Mouse (Mus musculus): ENCODE results near the gene Tppp2.
A peak's percentile ranks its signal among the peaks of the same experiment; 100 is the strongest.

The Tppp2 gene

GRCm38 (mm10) chr14:51918125-51918524, at the start of gene Tppp2:
Gene Tppp2 (plus strand): TSS chr14:51918425.
- no peak for DNase-seq (ENCODE audit: low spot score in 2 of 2)

- no peak for DNase-seq (ENCODE audit: low spot score in 2 of 2)
Measured at GRCm38 (mm10) chr14:51870756-51871155, 47.5 kb upstream of the Tppp2 start.

- DNase-seq (ENCODE audit: low spot score in 2 of 2): no peak
Measured at GRCm38 (mm10) chr14:51871741-51872140, 46.5 kb upstream of the Tppp2 start.

- DNase-seq (ENCODE audit: low spot score in 2 of 2): no peak
Measured at GRCm38 (mm10) chr14:51877517-51877916, 40.7 kb upstream of the Tppp2 start.

DNA sequence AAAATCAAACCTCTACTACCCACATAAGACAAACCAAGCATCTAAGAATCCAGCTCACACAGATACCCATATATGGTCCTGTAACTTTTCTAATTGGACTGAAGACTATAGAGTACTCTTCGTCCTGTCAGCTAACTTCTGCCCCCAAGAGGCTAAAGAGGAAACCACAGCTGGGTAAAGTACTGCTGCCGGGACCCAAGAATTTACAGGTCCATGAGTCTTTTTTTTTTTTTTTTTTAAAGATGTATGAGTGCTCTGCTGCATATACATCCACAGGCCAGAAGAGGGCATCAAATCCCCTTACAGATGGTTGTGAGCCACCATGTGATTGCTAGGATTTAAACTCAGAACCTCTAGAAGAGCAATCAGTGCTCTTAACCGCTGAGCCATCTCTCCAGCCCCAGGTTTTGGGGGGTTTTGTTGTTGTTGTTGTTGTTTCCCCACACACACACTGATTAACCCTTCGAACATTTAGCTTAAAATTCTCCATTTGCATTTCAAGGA, 34.6 kb upstream of the Tppp2 start:
- peak in 1 of 2 experiments; percentile 66 for DNase-seq (ENCODE audit: low spot score in 2 of 2)

- no peak for DNase-seq (ENCODE audit: low spot score in 2 of 2)
Measured at GRCm38 (mm10) chr14:51884031-51884544, 34.1 kb upstream of the Tppp2 start.

DNA sequence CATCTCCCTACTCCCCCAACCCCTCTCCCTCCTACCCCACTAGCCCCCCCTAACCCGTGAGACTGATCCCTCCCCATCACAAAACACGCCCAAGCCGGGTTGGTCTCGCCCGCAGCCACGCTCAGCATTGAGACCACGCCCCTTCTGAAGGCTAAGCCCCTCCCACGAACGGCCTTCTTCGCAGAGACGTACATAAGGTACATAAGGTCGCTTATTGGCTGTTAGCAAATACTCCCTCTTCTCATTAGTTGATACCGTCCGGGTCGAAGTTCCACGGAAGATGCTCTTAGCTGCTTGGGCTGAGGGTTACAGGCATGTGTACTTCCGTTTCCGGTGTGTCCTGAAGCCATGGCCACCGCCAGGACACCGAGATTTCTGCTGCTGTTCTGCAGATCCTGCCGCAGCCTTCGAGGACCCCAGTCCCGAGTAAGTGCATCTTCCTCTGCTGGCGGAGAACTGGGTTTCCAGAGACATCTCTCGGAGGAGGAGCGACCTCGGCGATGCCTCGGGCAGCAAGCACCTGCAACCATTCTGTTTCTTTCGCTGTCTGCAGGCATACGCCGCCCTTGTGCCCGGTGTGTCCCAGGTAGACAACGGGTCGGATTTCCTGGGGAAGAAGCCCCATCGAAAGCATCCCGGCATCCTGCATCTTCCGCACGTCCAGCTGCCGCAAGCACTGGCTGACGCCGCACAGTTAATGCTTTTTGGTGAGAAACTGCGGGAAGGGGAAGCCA, 33.5 kb upstream of the Tppp2 start, which contains the start of gene Mettl17:
Gene Mettl17 (plus strand): TSS at position 245 of the 734 bp plus-strand sequence.
- DNase-seq (ENCODE audit: low spot score in 2 of 2): peak; percentile 82 to 93

GRCm38 (mm10) chr14:51886051-51886450, 32.2 kb upstream of the Tppp2 start:
- no peak for DNase-seq (ENCODE audit: low spot score in 2 of 2)

DNA sequence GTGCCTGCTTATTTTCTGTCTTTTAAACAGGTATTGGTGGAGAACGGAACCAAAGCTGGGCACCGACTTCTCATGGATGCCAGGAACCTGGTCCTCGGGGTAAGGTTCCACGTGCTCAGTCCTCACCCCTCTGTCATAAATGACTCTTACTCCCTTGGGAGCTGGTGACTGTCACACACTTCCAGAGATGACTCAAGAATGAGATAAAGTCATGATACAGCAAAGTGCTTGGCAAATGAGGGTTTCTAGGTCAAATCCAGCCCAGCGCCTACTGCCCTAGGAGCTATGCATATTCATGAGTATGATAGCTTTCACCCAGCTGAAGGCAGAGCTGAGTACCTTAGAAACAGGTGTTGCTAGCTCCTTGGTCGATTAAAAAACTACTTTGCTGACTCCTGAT, 28.4 kb upstream of the Tppp2 start:
- no peak for DNase-seq (ENCODE audit: low spot score in 2 of 2)

DNA sequence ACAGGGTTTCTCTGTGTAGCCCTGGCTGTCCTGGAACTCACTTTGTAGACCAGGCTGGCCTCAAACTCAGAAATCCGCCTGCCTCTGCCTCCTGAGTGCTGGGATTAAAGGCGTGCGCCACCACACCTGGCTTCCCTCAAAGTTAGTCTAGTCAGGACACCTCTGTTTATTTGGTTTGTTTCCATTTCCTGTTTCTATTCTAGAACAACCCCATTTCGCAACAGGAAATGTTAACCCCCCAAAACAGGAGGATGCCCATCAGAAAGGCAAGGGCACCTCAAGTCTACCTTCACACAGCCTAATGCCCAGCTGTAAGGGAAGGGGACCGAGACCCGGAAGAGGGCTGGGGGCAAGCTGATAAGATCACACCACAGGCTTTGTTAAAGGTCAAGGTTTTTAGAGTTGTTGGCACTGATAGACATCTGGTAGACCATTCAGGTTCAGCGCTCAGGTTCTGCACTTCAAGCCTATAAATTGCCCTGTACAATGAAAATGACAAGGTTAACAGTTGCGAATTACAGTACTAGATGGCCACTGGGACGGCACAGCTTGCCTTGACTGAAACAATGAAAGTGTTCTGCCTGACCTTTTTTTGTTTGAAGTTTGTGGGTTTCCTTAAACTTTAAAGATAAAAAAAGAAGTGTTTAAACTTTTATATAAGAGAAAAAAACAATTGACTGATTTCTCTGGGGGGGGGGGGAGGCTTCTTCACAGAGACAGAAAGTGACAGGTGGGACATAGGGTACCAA, 25.9 kb upstream of the Tppp2 start, which contains the start of gene Slc39a2:
Gene Slc39a2 (plus strand): TSS at position 699 of the 749 bp plus-strand sequence.
- DNase-seq (ENCODE audit: low spot score in 2 of 2): no peak

DNA sequence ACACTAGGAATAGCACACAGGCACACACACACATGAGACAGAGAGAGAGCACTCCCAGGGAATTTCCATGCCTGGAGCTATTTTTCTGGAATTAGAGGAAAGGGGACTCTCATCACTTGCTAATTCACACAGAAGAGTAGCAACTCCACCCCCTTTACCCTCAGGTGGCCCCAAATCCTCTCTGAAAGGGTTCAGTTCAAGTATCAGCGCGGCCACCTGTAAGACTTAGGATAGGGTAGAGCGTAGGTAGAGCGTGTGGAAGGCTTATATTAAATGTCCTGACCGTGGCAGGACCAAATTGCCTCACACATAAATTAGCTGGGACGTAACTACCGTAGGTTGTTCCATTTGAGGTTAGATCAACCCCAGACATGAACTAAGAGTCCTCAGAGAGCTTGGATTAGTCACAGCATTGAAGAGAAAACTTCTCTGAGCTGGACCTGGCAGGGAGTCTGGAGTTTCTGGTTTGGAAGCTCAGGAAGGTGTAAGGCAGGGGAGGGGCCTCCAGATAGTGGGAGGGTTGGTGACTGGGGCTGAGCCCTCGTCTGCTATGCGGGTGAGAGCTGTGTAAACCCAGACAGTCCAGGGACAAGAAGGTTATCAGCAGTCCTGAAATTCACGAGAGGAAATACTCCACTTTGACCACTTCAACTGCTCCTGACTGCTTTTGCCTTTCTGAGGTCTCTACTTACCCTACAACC, 25.0 kb upstream of the Tppp2 start:
- peak in 1 of 2 experiments; percentile 36 for DNase-seq (ENCODE audit: low spot score in 2 of 2)

- no peak for DNase-seq (ENCODE audit: low spot score in 2 of 2)
Measured at GRCm38 (mm10) chr14:51893809-51894208, 24.4 kb upstream of the Tppp2 start.

DNA sequence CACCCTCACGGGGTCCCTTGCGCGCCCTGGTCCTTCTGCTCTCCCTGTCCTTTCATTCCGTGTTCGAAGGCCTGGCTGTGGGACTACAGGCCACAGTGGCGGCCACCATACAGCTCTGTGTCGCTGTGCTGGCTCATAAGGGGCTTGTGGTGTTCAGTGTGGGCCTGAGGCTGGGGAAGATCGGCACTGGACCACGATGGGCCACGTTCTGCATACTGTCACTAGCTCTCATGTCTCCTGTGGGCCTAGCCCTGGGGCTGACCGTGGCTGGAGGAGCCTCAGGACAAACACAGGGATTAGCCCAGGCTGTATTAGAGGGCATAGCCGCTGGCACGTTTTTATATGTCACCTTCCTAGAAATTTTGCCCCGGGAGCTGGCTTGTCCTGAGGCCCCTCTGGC, 23.2 kb upstream of the Tppp2 start:
- no peak for DNase-seq (ENCODE audit: low spot score in 2 of 2)

GRCm38 (mm10) chr14:51896019-51896418, 22.2 kb upstream of the Tppp2 start:
- DNase-seq (ENCODE audit: low spot score in 2 of 2): no peak

DNA sequence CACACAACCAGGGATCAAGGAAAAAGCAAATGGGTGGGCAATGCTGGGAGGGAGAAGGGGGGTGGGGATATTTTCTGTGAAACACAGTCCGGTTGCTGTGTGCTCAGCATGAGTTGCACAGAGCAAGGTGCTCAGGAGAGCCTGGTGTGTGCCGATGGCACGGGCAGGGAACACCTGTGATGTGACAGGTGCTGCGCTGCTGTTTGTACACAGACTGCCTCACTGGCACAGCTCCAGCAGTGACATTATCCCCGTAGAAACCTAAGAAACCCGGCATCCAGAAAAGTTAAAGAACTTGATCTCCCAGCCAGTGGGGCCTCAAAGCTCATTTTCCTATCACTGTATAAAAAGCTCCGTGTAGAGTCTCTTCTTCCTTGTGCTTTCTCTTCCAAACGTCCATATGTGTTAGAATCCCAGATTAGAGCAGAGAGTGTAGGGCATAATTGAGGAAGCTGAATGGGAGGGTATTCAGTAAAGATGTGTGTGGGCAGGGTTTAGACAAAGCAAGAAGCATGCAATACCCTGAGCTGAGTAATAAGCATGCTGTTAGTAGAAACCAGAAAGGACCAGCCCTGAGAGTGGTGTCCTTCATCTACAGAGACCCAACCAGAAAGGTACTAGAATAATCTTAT, 21.6 kb upstream of the Tppp2 start:
- no peak for DNase-seq (ENCODE audit: low spot score in 2 of 2)

DNA sequence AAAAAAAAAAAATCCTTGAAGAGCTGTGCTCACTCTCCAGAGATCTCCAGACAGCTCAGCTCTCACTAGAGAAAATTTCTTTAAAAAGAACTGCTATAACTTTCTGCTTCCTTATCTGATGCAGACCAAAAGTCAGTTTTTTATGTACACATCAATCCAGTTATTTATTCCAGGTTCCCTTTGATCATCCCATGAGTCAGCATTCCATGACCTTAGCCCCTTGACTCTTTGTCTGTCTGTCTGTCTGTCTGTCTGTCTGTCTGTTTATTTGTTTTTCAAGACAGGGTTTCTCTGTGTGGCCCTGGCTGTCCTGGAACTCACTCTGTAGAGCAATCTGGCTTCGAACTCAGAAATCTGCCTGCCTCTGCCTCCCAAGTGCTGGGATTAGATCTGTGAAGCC, 18.9 kb upstream of the Tppp2 start:
- no peak for DNase-seq (ENCODE audit: low spot score in 2 of 2)

DNA sequence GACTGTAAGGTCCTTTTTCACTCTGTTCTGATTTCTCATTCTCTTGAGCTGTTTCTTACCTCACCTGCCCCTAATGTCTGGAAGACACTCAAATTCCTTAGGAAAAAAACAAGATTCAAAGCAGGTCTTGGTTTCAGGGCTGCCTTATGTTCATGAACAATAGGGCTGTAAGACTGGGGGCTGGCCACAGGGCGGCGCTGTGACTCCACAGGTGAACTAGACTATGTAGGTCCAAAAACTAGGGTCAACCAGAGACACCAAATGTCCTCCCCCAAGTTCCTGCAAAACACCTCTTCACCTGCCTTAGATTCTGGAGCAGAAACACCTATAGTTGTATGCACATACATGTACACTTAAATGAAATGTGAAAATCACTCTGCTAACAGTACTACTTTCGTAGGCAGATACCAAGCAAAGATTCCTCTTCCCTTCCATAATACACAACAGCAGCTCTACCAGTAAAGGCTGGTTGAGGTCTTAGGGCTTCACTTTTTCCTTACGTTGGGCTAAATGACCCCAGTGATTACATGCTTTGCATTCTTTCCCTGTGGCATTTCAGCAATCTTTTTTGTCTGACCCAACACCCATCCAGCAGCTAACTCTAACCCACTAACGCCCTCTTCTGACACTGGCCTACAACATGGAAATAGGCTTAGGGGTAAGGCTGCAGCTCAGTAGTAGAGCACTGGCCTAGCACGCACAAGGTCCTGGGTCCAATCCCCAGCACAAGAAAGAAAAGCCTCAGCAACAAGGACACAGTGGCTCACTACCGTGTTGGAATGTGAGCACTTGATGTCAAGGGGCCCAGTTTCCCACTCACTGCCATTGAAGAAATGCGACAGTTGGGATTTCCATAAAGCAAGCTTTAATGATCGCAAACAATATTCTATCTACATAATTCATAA, 15.2 kb upstream of the Tppp2 start:
- peak; percentile 59 to 66 for DNase-seq (ENCODE audit: low spot score in 2 of 2)

GRCm38 (mm10) chr14:51903782-51904181, 14.4 kb upstream of the Tppp2 start:
- peak in 1 of 2 experiments; percentile 25 for DNase-seq (ENCODE audit: low spot score in 2 of 2)

GRCm38 (mm10) chr14:51904706-51905105, 13.5 kb upstream of the Tppp2 start:
- no peak for DNase-seq (ENCODE audit: low spot score in 2 of 2)

DNA sequence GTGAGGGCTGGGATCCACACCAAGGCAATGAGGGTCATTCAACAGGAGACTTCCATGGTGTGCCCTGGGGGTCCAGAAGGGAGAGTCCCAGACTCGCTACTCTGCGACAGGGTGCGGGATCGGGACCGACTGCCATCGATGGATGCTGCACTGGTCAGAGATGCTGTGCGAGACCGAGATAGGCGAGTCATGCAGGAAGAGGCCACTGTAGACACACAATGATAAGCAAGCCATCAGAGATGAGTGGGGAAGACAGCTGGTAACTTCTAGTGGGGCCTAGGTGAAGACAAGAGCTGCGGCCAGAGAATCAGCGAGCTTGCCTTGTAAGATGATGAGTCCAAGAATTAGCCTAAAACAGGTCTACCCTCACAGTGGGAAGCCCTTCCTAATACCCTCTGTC, 12.1 kb upstream of the Tppp2 start:
- no peak for DNase-seq (ENCODE audit: low spot score in 2 of 2)
